Mouse (Mus musculus): ENCODE measurements around the gene Aph1c. TPM values are rescaled to one million over a fixed set of nuclear protein-coding genes. Genes with fewer than 3 reads are reported as not detected.

Gene Aph1c
- total and polyA plus RNA-seq, 3 experiments, result 0.07 to 0.89 (median 0.10) TPM

DNA sequence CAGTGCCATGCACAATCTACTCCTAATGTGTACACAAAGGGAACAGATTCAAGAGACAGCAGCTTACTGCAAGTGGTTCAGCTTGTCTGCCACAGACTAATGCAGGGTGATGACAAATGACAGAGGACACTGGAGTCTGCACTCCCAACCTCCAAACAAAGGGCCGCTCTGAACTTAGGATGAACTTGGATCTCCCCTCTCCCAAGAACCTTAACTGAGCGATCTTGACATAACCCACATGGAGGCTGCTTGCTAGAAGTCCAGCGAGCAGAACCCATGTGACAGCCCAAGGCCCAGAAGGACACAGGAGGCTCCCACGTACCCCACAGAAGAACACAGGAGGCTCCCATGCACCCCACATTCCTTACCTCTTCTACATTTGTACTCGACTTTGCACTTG lies 16.4 kb upstream of the Aph1c start:
- dilution Hi-C loops (cut with MboI; ENCODE audit: extremely low pct_ligation_motif_present, extremely low pct_unique_long_range_greater_than_20kb, low sequenced_read_pairs) (no loop called here), in situ Hi-C loops (cut with MboI; ENCODE audit: low pct_ligation_motif_present, low pct_unique_long_range_greater_than_20kb, low sequenced_read_pairs) (loop anchor here (10.0 kb wide), 1 partner anchor 94 kb away; the partner anchor contains the start of gene Rps27l)
- TF ChIP-seq UBTF (IDR thresholded peaks at IDR 0.05; ENCODE audit: low read depth, low read length), result no peak
- TF ChIP-seq IRF4 (IDR thresholded peaks at IDR 0.05; ENCODE audit: low read depth, low read length), result no peak
- no peak for TF ChIP-seq CTCF (conservative IDR thresholded peaks at IDR 0.05 in 1 of 2, IDR thresholded peaks at IDR 0.05 in 1 of 2; ENCODE audit: low read depth in 2 of 2, low read length in 2 of 2)
- TF ChIP-seq JUN (IDR thresholded peaks at IDR 0.05; ENCODE audit: insufficient read depth, low read depth, low read length), result no peak
- TF ChIP-seq TBP (conservative IDR thresholded peaks at IDR 0.05; ENCODE audit: low read depth, low read length), result no peak
- TF ChIP-seq ELF1 (IDR thresholded peaks at IDR 0.05; ENCODE audit: low read depth, low read length), result no peak
- no peak for TF ChIP-seq SMC3 (IDR thresholded peaks at IDR 0.05; ENCODE audit: low read depth, low read length)
- TF ChIP-seq ZNF384 (IDR thresholded peaks at IDR 0.05; ENCODE audit: low read depth, low read length), result no peak
- TF ChIP-seq USF1 (IDR thresholded peaks at IDR 0.05; ENCODE audit: low read depth, low read length), result no peak
- TF ChIP-seq MAFK (IDR thresholded peaks at IDR 0.05; ENCODE audit: insufficient replicate concordance, low read length), result no peak
- no peak for TF ChIP-seq RAD21 (IDR thresholded peaks at IDR 0.05; ENCODE audit: low read depth, low read length)
- no peak for TF ChIP-seq JUND (conservative IDR thresholded peaks at IDR 0.05; ENCODE audit: low read depth, low read length)
- no peak for TF ChIP-seq POLR2AphosphoS2 (IDR thresholded peaks at IDR 0.05; ENCODE audit: low read depth, low read length)
- TF ChIP-seq ETS1 (conservative IDR thresholded peaks at IDR 0.05; ENCODE audit: low read depth, low read length), result no peak
- Histone ChIP-seq H3K4me3 (replicated peaks in 1 of 3; ENCODE audit: low read depth in 2 of 3, low read length in 2 of 3, poor library complexity in 1 of 3) (no peak overlapping the region), H3K27me3 (replicated peaks) (no peaks in the 10 kb centered on the region), H3K9ac (ENCODE audit: insufficient read depth, low read depth) (no peak overlapping the region), H3K4me1 (ENCODE audit: control insufficient read depth in 1 of 2, insufficient read depth in 2 of 2) (peaks cover 0 to 15% of the 10 kb centered on the region in 2 experiments; a peak in 2 of 4 replicates), H3K27ac (ENCODE audit: insufficient read depth, low read depth) (no peak overlapping the region), H3K9me3 (replicated peaks; ENCODE audit: low read length) (no peaks in the 10 kb centered on the region), H3K4me2 (ENCODE audit: insufficient read depth, low read depth, poor library complexity, severe bottlenecking) (no peak overlapping the region), H3K36me3 (replicated peaks in 1 of 2; ENCODE audit: control insufficient read depth in 1 of 2, insufficient read depth in 1 of 2, low read length in 1 of 2) (peaks cover 13 to 70% of the 10 kb centered on the region in 2 experiments), H3K79me2 (replicated peaks; ENCODE audit: control insufficient read depth, extremely low read depth, insufficient read depth, poor library complexity, severe bottlenecking) (no peaks in the 10 kb centered on the region)
- no peak for DNase-seq (ENCODE audit: extremely low read depth)

DNA sequence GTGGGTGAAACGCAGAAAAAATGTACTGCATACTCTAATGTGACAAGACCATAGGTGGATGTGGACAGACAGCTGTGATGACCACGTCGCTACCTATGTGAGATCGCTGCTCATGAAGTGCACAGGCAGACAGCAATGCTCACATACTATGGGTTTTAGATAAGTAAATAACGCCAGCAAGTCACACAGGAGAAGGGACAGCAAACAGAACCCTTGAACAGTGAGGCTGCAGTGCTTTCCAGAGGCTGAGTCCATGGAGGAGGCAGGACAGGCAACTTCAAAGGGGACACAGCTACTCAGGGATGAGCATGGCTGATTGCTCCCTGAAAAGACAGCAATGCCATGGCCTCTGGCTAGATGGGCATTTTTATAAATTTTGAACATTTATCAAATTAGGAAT lies 12.3 kb upstream of the Aph1c start:
- Histone ChIP-seq H3K36me3 (replicated peaks in 1 of 2; ENCODE audit: control insufficient read depth in 1 of 2, insufficient read depth in 1 of 2, low read length in 1 of 2) (peaks cover 17 to 68% of the 10 kb centered on the region in 2 experiments), H3K9me3 (replicated peaks; ENCODE audit: low read length) (no peaks in the 10 kb centered on the region), H3K4me3 (replicated peaks in 1 of 3; ENCODE audit: low read depth in 2 of 3, low read length in 2 of 3, poor library complexity in 1 of 3) (no peak overlapping the region), H3K27me3 (replicated peaks) (no peaks in the 10 kb centered on the region), H3K27ac (ENCODE audit: insufficient read depth, low read depth) (no peak overlapping the region), H3K9ac (ENCODE audit: insufficient read depth, low read depth) (no peak overlapping the region), H3K79me2 (replicated peaks; ENCODE audit: control insufficient read depth, extremely low read depth, insufficient read depth, poor library complexity, severe bottlenecking) (no peaks in the 10 kb centered on the region), H3K4me2 (ENCODE audit: insufficient read depth, low read depth, poor library complexity, severe bottlenecking) (no peak overlapping the region), H3K4me1 (ENCODE audit: control insufficient read depth in 1 of 2, insufficient read depth in 2 of 2) (no peaks in the 10 kb centered on the region)
- dilution Hi-C loops (cut with MboI; ENCODE audit: extremely low pct_ligation_motif_present, extremely low pct_unique_long_range_greater_than_20kb, low sequenced_read_pairs), result no loop called here
- no peak for DNase-seq (ENCODE audit: extremely low read depth)
- no peak for TF ChIP-seq IRF4 (IDR thresholded peaks at IDR 0.05; ENCODE audit: low read depth, low read length)
- TF ChIP-seq BHLHE40 (IDR thresholded peaks at IDR 0.05; ENCODE audit: low read depth, low read length), result no peak
- TF ChIP-seq GABPA (IDR thresholded peaks at IDR 0.05; ENCODE audit: insufficient replicate concordance, low read depth, low read length), result no peak
- no peak for TF ChIP-seq ZMIZ1 (IDR thresholded peaks at IDR 0.05; ENCODE audit: low read depth, low read length)
- no peak for TF ChIP-seq NELFE (IDR thresholded peaks at IDR 0.05; ENCODE audit: low read depth, low read length)
- TF ChIP-seq USF1 (IDR thresholded peaks at IDR 0.05; ENCODE audit: low read depth, low read length), result no peak
- TF ChIP-seq UBTF (IDR thresholded peaks at IDR 0.05; ENCODE audit: low read depth, low read length), result no peak
- TF ChIP-seq HCFC1 (IDR thresholded peaks at IDR 0.05; ENCODE audit: low read depth, low read length), result no peak
- TF ChIP-seq TBP (conservative IDR thresholded peaks at IDR 0.05; ENCODE audit: low read depth, low read length), result no peak
- TF ChIP-seq ZNF384 (IDR thresholded peaks at IDR 0.05; ENCODE audit: low read depth, low read length), result no peak
- no peak for TF ChIP-seq USF2 (conservative IDR thresholded peaks at IDR 0.05; ENCODE audit: low read depth, low read length)
- TF ChIP-seq E2F4 (IDR thresholded peaks at IDR 0.05; ENCODE audit: insufficient replicate concordance, low read depth, low read length), result no peak
- TF ChIP-seq JUND (conservative IDR thresholded peaks at IDR 0.05; ENCODE audit: low read depth, low read length), result no peak
- no peak for TF ChIP-seq POLR2A (IDR thresholded peaks at IDR 0.05; ENCODE audit: low read depth, low read length)
- TF ChIP-seq NRF1 (IDR thresholded peaks at IDR 0.05; ENCODE audit: low read depth, low read length), result no peak
- no peak for TF ChIP-seq CHD2 (IDR thresholded peaks at IDR 0.05; ENCODE audit: low read length)
- TF ChIP-seq PAX5 (IDR thresholded peaks at IDR 0.05; ENCODE audit: low read length), result no peak
- in situ Hi-C loops (cut with MboI; ENCODE audit: low pct_ligation_motif_present, low pct_unique_long_range_greater_than_20kb, low sequenced_read_pairs), result no loop called here

Data from CH12.LX (cell line).